12 mouse cellular contexts compared by ENCODE assay signal in genomic region chr13:107457270-107457669, GRCm38 (mm10).
"Had no signal": no experiment of that assay in that cellular context is flagged by ENCODE, and none has a peak within 500 bp of the region (broad histone marks: within the 10 kb centered on the region; RNA-seq: fewer than 3 reads in every experiment).

No protein-coding gene starts in this region.

- DNase-seq: left cerebral cortex, postnatal 4 days; liver; liver, embryonic 13.5 days; liver, postnatal 0 days; lung, adult 18-20 months; lung, adult 2 months; lung, embryonic 14.5 days; lung, postnatal 10 days; lung, postnatal 14 days; lung, postnatal 36 days; lung, postnatal 4 days; midbrain, embryonic 14.5 days had no signal
